In the genomic region with DNA sequence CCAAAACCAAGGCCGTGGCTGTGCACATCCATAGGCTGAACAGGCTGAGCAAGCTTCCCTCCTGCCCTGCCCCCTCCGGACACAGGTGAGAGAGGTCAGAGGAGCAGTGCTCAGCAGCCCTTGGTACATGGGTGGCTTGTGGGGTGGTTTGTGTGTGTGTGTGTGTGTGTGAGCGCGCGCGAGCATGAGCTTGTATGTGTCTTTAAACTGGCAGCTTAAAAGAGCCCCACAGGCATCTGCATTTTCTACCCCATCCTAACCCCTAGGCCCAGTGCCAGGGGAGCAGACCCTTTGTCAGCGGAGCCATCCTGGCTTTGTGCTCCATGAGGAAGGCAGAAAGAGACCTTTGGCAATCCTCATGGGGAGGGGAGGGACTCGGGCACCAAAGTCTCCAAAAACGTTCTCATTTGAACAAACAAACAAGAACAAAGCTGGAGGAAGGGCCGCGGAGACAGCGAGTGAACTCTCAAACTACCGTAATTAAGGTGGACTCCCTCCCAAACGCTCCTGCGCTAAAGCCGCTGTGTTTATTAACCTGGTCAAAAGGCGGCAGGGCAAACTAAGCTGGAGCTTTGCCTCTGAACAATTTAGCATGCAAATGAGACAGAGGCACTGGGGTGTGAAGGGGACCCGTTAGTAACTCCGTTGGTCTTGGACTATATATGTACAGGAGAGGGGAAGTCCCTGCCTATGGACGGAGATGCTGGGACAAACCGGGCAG, we compare ENCODE assay signal across 8 mouse cellular contexts. TPM values are rescaled to one million over a fixed set of nuclear protein-coding genes. Genes with fewer than 3 reads are reported as not detected.
DNase-seq lines count a peak whose midpoint lies in the region; ATAC-seq and TF ChIP-seq lines count a peak whose summit lies in the region.

No protein-coding gene starts in this region.

- TF ChIP-seq RAD21 in CH12.LX (IDR thresholded peaks at IDR 0.05; ENCODE audit: low read depth, low read length), result peak; percentile 49

- TF ChIP-seq CTCF in CH12.LX (conservative IDR thresholded peaks at IDR 0.05 in 1 of 2, IDR thresholded peaks at IDR 0.05 in 1 of 2; ENCODE audit: low read depth in 2 of 2, low read length in 2 of 2), result peak in 1 of 2 experiments; percentile 53; a peak in 2 of 4 replicates
- no peak for TF ChIP-seq CTCF in kidney, adult 2 months (conservative IDR thresholded peaks at IDR 0.05; ENCODE audit: insufficient read depth, insufficient read length, low read depth, low read length)

- in situ Hi-C loops in CH12.LX (cut with MboI; ENCODE audit: low pct_ligation_motif_present, low pct_unique_long_range_greater_than_20kb, low sequenced_read_pairs), result no loop called here

- DNase-seq in CH12.LX (ENCODE audit: extremely low read depth), result peak; percentile 94
- peak; percentile 70 for DNase-seq in forebrain, embryonic 14.5 days (ENCODE audit: low spot score)
- DNase-seq in kidney, adult 2 months, result peak; percentile 88
- DNase-seq in lung, postnatal 10 days, result peak; percentile 18
- peak; percentile 31 to 60 for DNase-seq in spleen, postnatal 14 days (ENCODE audit: low spot score in 2 of 2)
- DNase-seq in urinary bladder, postnatal 36 days (ENCODE audit: low spot score in 2 of 2), result no peak
- DNase-seq in urinary bladder, postnatal 4 days (ENCODE audit: low spot score in 2 of 2), result no peak

- peak; percentile 27; the same call in 1 of the 2 replicates for TF ChIP-seq EP300 in CH12.LX (IDR thresholded peaks at IDR 0.05; ENCODE audit: low read length)

- peaks cover 2% of the 10 kb centered on the region for H3K9me3 ChIP-seq in CH12.LX (replicated peaks; ENCODE audit: low read length)
- no peaks in the 10 kb centered on the region for H3K9me3 ChIP-seq in forebrain, embryonic 14.5 days (replicated peaks; ENCODE audit: control insufficient read depth, low read length)

- peak; percentile 63 for TF ChIP-seq POLR2A in CH12.LX (IDR thresholded peaks at IDR 0.05; ENCODE audit: low read depth, low read length)
- no peak for TF ChIP-seq POLR2A in kidney, adult 2 months (IDR thresholded peaks at IDR 0.05; ENCODE audit: low read depth, low read length)

- dilution Hi-C loops in CH12.LX (cut with MboI; ENCODE audit: extremely low pct_ligation_motif_present, extremely low pct_unique_long_range_greater_than_20kb, low sequenced_read_pairs), result no loop called here

- WGBS in forebrain, embryonic 14.5 days, result 2% methylated on average over 21 of the region's 21 CpGs
- 9% methylated on average over 21 of the region's 21 CpGs for WGBS in kidney, adult 2 months

- H3K79me2 ChIP-seq in CH12.LX (replicated peaks; ENCODE audit: control insufficient read depth, extremely low read depth, insufficient read depth, poor library complexity, severe bottlenecking), result no peaks in the 10 kb centered on the region

- no peaks in the 10 kb centered on the region for H3K36me3 ChIP-seq in CH12.LX (replicated peaks in 1 of 2; ENCODE audit: control insufficient read depth in 1 of 2, insufficient read depth in 1 of 2, low read length in 1 of 2)
- no peaks in the 10 kb centered on the region for H3K36me3 ChIP-seq in forebrain, embryonic 14.5 days (ENCODE audit: control insufficient read depth, insufficient read depth, low read length)
- no peaks in the 10 kb centered on the region for H3K36me3 ChIP-seq in kidney, adult 2 months (ENCODE audit: control insufficient read depth, insufficient read depth, low read length)

- H3K4me2 ChIP-seq in CH12.LX (ENCODE audit: insufficient read depth, low read depth, poor library complexity, severe bottlenecking), result peak overlapping the region; percentile 55
- H3K4me2 ChIP-seq in forebrain, embryonic 14.5 days (ENCODE audit: low read length), result peak overlapping the region; percentile 81

- peak; percentile 22 for ATAC-seq in forebrain, embryonic 14.5 days

- peak overlapping the region; percentile 96 for H3K27ac ChIP-seq in CH12.LX (ENCODE audit: insufficient read depth, low read depth)
- H3K27ac ChIP-seq in brown adipose tissue, adult 24 weeks (replicated peaks; ENCODE audit: low read depth, low read length), result no peak overlapping the region
- peak overlapping the region; percentile 91 for H3K27ac ChIP-seq in forebrain, embryonic 14.5 days (ENCODE audit: low read depth, low read length)
- H3K27ac ChIP-seq in kidney, adult 2 months (ENCODE audit: insufficient read depth, low read depth, low read length), result peak overlapping the region; percentile 33; the same call in 1 of the 2 replicates

- no peaks in the 10 kb centered on the region for H3K27me3 ChIP-seq in CH12.LX (replicated peaks)
- no peaks in the 10 kb centered on the region for H3K27me3 ChIP-seq in forebrain, embryonic 14.5 days (replicated peaks; ENCODE audit: control insufficient read depth, insufficient read depth, low read length)
- H3K27me3 ChIP-seq in kidney, adult 2 months (replicated peaks; ENCODE audit: control insufficient read depth, insufficient read depth, low read length), result no peaks in the 10 kb centered on the region

- peaks cover 13 to 47% of the 10 kb centered on the region in 2 experiments for H3K4me1 ChIP-seq in CH12.LX (ENCODE audit: control insufficient read depth in 1 of 2, insufficient read depth in 2 of 2)
- H3K4me1 ChIP-seq in brown adipose tissue, adult 24 weeks (ENCODE audit: control insufficient read depth, insufficient read depth, insufficient read length, low read length), result peaks cover 10% of the 10 kb centered on the region
- peaks cover 17% of the 10 kb centered on the region for H3K4me1 ChIP-seq in forebrain, embryonic 14.5 days (ENCODE audit: control insufficient read depth, insufficient read depth, low read length)
- H3K4me1 ChIP-seq in kidney, adult 2 months (ENCODE audit: control insufficient read depth, insufficient read depth, low read length), result peaks cover 9% of the 10 kb centered on the region; the same call in 1 of the 2 replicates

- peak overlapping the region; percentile 27 to 52 (median 41) for H3K4me3 ChIP-seq in CH12.LX (replicated peaks in 1 of 3; ENCODE audit: low read depth in 2 of 3, low read length in 2 of 3, poor library complexity in 1 of 3)
- H3K4me3 ChIP-seq in brown adipose tissue, adult 24 weeks (ENCODE audit: insufficient read depth, low read depth, low read length), result peak overlapping the region; percentile 45
- H3K4me3 ChIP-seq in forebrain, embryonic 14.5 days (ENCODE audit: low read depth, low read length), result peak overlapping the region; percentile 32
- peak overlapping the region; percentile 47 for H3K4me3 ChIP-seq in kidney, adult 2 months (ENCODE audit: insufficient read depth, low read depth, low read length)

- peak overlapping the region; percentile 72 for H3K9ac ChIP-seq in CH12.LX (ENCODE audit: insufficient read depth, low read depth)
- H3K9ac ChIP-seq in forebrain, embryonic 14.5 days (ENCODE audit: low read length), result peak overlapping the region; percentile 52

TF ChIP-seq in CH12.LX, 34 proteins besides CTCF, POLR2A, EP300 and RAD21:
- TF ChIP-seq POLR2AphosphoS2 (IDR thresholded peaks at IDR 0.05; ENCODE audit: low read depth, low read length), result no peak
- TF ChIP-seq MEF2A (IDR thresholded peaks at IDR 0.05; ENCODE audit: borderline replicate concordance, low read depth, low read length), result peak; percentile 60
- peak; percentile 59 for TF ChIP-seq TCF12 (IDR thresholded peaks at IDR 0.05; ENCODE audit: low read depth, low read length)
- TF ChIP-seq TBP (conservative IDR thresholded peaks at IDR 0.05; ENCODE audit: low read depth, low read length), result peak; percentile 75; the same call in 1 of the 2 replicates
- peak; percentile 67; the same call in 1 of the 2 replicates for TF ChIP-seq MXI1 (IDR thresholded peaks at IDR 0.05; ENCODE audit: low read depth, low read length)
- TF ChIP-seq BHLHE40 (IDR thresholded peaks at IDR 0.05; ENCODE audit: low read depth, low read length), result no peak; the same call in 1 of the 2 replicates
- 0 out of 2 replicates have a peak, but pooled peaks have one; percentile 30 for TF ChIP-seq NRF1 (IDR thresholded peaks at IDR 0.05; ENCODE audit: low read depth, low read length)
- peak; percentile 69; the same call in 1 of the 2 replicates for TF ChIP-seq SIN3A (IDR thresholded peaks at IDR 0.05; ENCODE audit: low read length)
- 0 out of 2 replicates have a peak, but pooled peaks have one; percentile 19 for TF ChIP-seq MAFK (IDR thresholded peaks at IDR 0.05; ENCODE audit: insufficient replicate concordance, low read length)
- peak; percentile 40; the same call in 1 of the 2 replicates for TF ChIP-seq NELFE (IDR thresholded peaks at IDR 0.05; ENCODE audit: low read depth, low read length)
- TF ChIP-seq MAZ (IDR thresholded peaks at IDR 0.05; ENCODE audit: low read depth, low read length), result 0 out of 2 replicates have a peak, but pooled peaks have one; percentile 63
- no peak for TF ChIP-seq HCFC1 (IDR thresholded peaks at IDR 0.05; ENCODE audit: low read depth, low read length)
- no peak for TF ChIP-seq RCOR1 (conservative IDR thresholded peaks at IDR 0.05; ENCODE audit: low read depth, low read length)
- peak; percentile 79 for TF ChIP-seq MAX (IDR thresholded peaks at IDR 0.05; ENCODE audit: low read length)
- peak; percentile 76 for TF ChIP-seq ETS1 (conservative IDR thresholded peaks at IDR 0.05; ENCODE audit: low read depth, low read length)
- peak; percentile 69 for TF ChIP-seq CHD2 (IDR thresholded peaks at IDR 0.05; ENCODE audit: low read length)
- TF ChIP-seq CHD1 (IDR thresholded peaks at IDR 0.05; ENCODE audit: low read depth, low read length), result peak; percentile 86; the same call in 1 of the 2 replicates
- TF ChIP-seq IRF4 (IDR thresholded peaks at IDR 0.05; ENCODE audit: low read depth, low read length), result peak; percentile 44; the same call in 1 of the 2 replicates
- TF ChIP-seq MYC (IDR thresholded peaks at IDR 0.05; ENCODE audit: low read depth, low read length), result 0 out of 2 replicates have a peak, but pooled peaks have one; percentile 25

RNA-seq across cellular contexts. Expression of gene Hdhd5, which starts 48.2 kb away (rescaled TPM):
- total RNA-seq in CH12.LX (2012; rRNA removed), result 20.9 and 21.5 TPM in 2 replicates
- 11.4 and 12.5 TPM in 2 replicates for total RNA-seq in CH12.LX (2014; rRNA removed)
- 10.9 and 12.4 TPM in 2 replicates for polyA plus RNA-seq in CH12.LX (2012; ENCODE audit: insufficient read length, low read depth)
- 10.5 and 11.9 TPM in 2 replicates for polyA plus RNA-seq in brown adipose tissue, adult 24 weeks (2012; ENCODE audit: insufficient read depth, insufficient read length, missing spikeins)
- polyA plus RNA-seq in forebrain, embryonic 14.5 days (2014; fragmentation: Nextera tagmentation; extraction: Ambion mirVana), result 9.0 and 10.4 TPM in 2 replicates
- polyA plus RNA-seq in kidney, adult 2 months (2012; rRNA removed), result 36.0 and 36.1 TPM in 2 replicates

Comparison
In these comparisons a context has a peak if more than half of its experiments do, and no peak if none do; other contexts are left out.
1. DNase-seq: peak in CH12.LX (single experiment), forebrain, embryonic 14.5 days (single experiment), kidney, adult 2 months (single experiment), lung, postnatal 10 days (single experiment) and spleen, postnatal 14 days (2 of 2); none in urinary bladder, postnatal 36 days (0 of 2) and urinary bladder, postnatal 4 days (0 of 2).
2. Peak in every context shown above with its lines, with median percentiles within 50 percentile points of each other: H3K4me3 ChIP-seq.